Mouse (Mus musculus) spleen, adult 2 months (tissue): ENCODE results near the gene Sec61a2. TPM values are rescaled to one million over a fixed set of nuclear protein-coding genes. Genes with fewer than 3 reads are reported as not detected.
A peak's percentile ranks its signal among the peaks of the same experiment; 100 is the strongest.

Source experiments
- DNase-seq, 2 experiments: peaks; one replicate each; pipeline versions ENCODE4 v3.0.0 to v3.0.0-alpha.2; 2012 to 2021; ENCODE audit warnings: low spot score in 2 of 2, low read depth in 1 of 2
- H3K27ac ChIP-seq: fragments of 200-500 bp; 2 replicates; pipeline ENCODE4 v1.5.1; 2012; ENCODE audit warnings: low read length, inconsistent platforms; ENCODE audit not compliant: insufficient read depth
- H3K27me3 ChIP-seq: fragments of 200-500 bp; 2 replicates; pipeline ENCODE4 v1.6.1; 2012; ENCODE audit warnings: mild to moderate bottlenecking, moderate library complexity, low read length, inconsistent platforms; ENCODE audit not compliant: control insufficient read depth, insufficient read depth
- H3K36me3 ChIP-seq: fragments of 200-500 bp; 2 replicates; pipeline ENCODE4 v1.6.1; 2012; ENCODE audit warnings: mild to moderate bottlenecking, low read length, inconsistent platforms; ENCODE audit not compliant: control insufficient read depth, insufficient read depth
- H3K4me1 ChIP-seq: fragments of 200-500 bp; 2 replicates; pipeline ENCODE4 v1.6.1; 2011; ENCODE audit warnings: inconsistent platforms; ENCODE audit not compliant: control insufficient read depth, insufficient read depth, insufficient read length
- H3K4me3 ChIP-seq: fragments of 200-500 bp; 2 replicates; pipeline ENCODE4 v1.5.1; 2011; ENCODE audit warnings: mild to moderate bottlenecking, inconsistent platforms; ENCODE audit not compliant: insufficient read depth, insufficient read length; ENCODE audit errors: extremely low read depth
- CTCF ChIP-seq: fragments of 200-500 bp; IDR thresholded peaks from 2 replicates; pipeline ENCODE4 v1.5.1; 2011; ENCODE audit warnings: mild to moderate bottlenecking, inconsistent platforms; ENCODE audit not compliant: insufficient read depth, insufficient read length, insufficient replicate concordance; ENCODE audit errors: extremely low read depth
- POLR2A ChIP-seq: fragments of 200-500 bp; IDR thresholded peaks from 2 replicates; pipeline ENCODE4 v1.6.1; 2011; ENCODE audit warnings: low read depth, low read length, inconsistent platforms
- WGBS: fragments of 180-500 bp; shearing (Covaris S2); methylation state at CpG from one replicate; pipeline ENCODE4 v1.1.7; 2018; 5-methylcytosine and 5-hydroxymethylcytosine counted together
- polyA plus RNA-seq: library from polyadenylated mRNA; depleted of rRNA; stranded (reverse); fragments of >200 nt; gene quantifications from 2 replicates; pipeline ENCODE4 v1.2.3, GENCODE M21; 2012

Sec61a2 gene
- polyA plus RNA-seq, 1 experiment, result 12.8 TPM

GRCm38 (mm10) chr2:5851116-5851515 lies 44.1 kb downstream of the Sec61a2 start:
- no peak for DNase-seq
- Histone ChIP-seq H3K4me3 (no peak overlapping the region), H3K27me3 (no peaks in the 10 kb centered on the region), H3K36me3 (peaks cover 5% of the 10 kb centered on the region), H3K27ac (no peak overlapping the region), H3K4me1 (no peaks in the 10 kb centered on the region)
- WGBS, result 88% methylated on average over 9 of the region's 9 CpGs
- no peak for TF ChIP-seq POLR2A
- TF ChIP-seq CTCF, result no peak

DNA sequence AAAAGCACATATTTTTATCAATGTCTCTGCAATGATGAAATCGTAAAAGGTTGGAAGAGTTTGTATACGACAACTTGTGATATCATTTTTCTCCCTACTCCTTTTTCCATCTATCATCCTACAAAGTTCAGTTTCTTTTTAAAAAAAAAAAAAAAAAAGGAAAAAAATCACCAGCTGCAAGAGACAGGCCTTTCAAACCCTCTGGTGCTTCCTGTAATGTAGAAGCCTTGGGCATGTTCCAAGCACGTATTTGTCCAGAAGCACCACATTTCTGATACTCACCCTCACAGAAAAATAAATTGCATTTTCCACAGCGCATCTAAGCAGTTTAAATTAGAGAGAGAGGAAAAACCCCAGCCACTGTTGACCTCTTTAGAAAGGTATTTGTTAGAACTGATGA lies 49.4 kb downstream of the Sec61a2 start:
- DNase-seq, result no peak
- no peak for TF ChIP-seq POLR2A
- TF ChIP-seq CTCF, result no peak
- 20% methylated on average over 4 of the region's 4 CpGs for WGBS
- Histone ChIP-seq H3K27ac (no peak overlapping the region), H3K27me3 (no peaks in the 10 kb centered on the region), H3K4me1 (no peaks in the 10 kb centered on the region), H3K4me3 (peak overlapping the region; percentile 89; the same call in 1 of the 2 replicates), H3K36me3 (peaks cover 6% of the 10 kb centered on the region)

GRCm38 (mm10) chr2:5844873-5845631 lies 50.2 kb downstream of the Sec61a2 start, which contains the start of the genes Nudt5 and Cdc123:
Nudt5 (plus strand) TSS chr2:5845019.
Cdc123 (minus strand) TSS chr2:5845164.
- Histone ChIP-seq H3K4me1 (no peaks in the 10 kb centered on the region), H3K4me3 (peak within 1 kb of the TSS; percentile 89), H3K27ac (peak within 1 kb of the TSS; percentile 95), H3K27me3 (no peaks in the 10 kb centered on the region), H3K36me3 (peaks cover 13% of the 10 kb centered on the region)
- under 1% methylated on average over 53 of the region's 53 CpGs for WGBS
- TF ChIP-seq CTCF (peak; percentile 88), POLR2A (no peak)
- DNase-seq, result peak; percentile 85 to 90

- Histone ChIP-seq H3K27ac (peak overlapping the region; percentile 95), H3K27me3 (no peaks in the 10 kb centered on the region), H3K36me3 (peaks cover 14% of the 10 kb centered on the region)
Observed at GRCm38 (mm10) chr2:5844181-5844872, 50.9 kb downstream of the Sec61a2 start.

GRCm38 (mm10) chr2:5840815-5841214 lies 54.4 kb downstream of the Sec61a2 start:
- no peaks in the 10 kb centered on the region for H3K27me3 ChIP-seq
- 91% methylated on average over 11 of the region's 11 CpGs for WGBS

More at GRCm38 (mm10) chr2:5844181-5844872, 50.9 kb downstream of the Sec61a2 start:
- 3% methylated on average over 23 of the region's 23 CpGs for WGBS
- no peak for DNase-seq
- peak overlapping the region; percentile 89 for H3K4me3 ChIP-seq
- H3K4me1 ChIP-seq, result no peaks in the 10 kb centered on the region
- TF ChIP-seq POLR2A (no peak), CTCF (no peak)

DNA sequence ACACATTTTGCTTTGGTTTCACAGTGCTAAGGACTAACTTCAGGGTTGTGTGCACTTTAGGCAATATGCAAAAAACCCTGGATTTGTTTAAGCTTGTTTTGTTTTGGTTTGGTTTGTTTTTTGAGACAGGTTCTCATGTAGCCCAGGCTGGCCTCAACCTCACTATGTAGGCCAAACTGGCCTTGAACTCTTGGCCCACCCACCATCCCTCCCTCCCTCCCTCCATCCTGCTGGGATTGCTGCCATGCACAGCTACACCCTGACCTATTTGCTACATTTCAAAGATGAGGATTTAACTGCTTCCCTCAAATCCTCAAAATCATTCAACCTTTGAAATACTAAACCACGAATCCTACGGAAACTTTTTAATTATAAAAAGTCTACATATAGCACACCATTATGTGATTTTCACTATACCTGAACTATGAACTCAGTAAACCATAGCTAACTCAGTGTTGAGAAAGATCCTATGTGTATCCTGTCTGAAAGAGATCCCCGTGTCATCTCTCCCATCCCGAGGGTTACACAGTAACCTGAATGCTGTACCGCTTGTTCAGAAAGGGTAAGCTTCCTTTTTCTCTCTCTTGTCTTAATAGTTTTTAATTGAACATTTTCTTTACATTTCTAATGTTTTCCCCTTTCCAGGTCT lies 69.8 kb downstream of the Sec61a2 start:
- TF ChIP-seq CTCF (no peak), POLR2A (no peak)
- H3K36me3 ChIP-seq, result peaks cover 15% of the 10 kb centered on the region
- 95% methylated on average over 5 of the region's 5 CpGs for WGBS
- no peaks in the 10 kb centered on the region for H3K27me3 ChIP-seq
- H3K4me3 ChIP-seq, result no peak overlapping the region
- no peak for DNase-seq
- H3K27ac ChIP-seq, result no peak overlapping the region
- peaks cover 5% of the 10 kb centered on the region; the same call in 1 of the 2 replicates for H3K4me1 ChIP-seq

More at GRCm38 (mm10) chr2:5840815-5841214, 54.4 kb downstream of the Sec61a2 start:
- Histone ChIP-seq H3K27ac (no peak overlapping the region), H3K36me3 (peaks cover 21% of the 10 kb centered on the region), H3K4me3 (no peak overlapping the region), H3K4me1 (no peaks in the 10 kb centered on the region)
- DNase-seq, result no peak
- TF ChIP-seq CTCF, result no peak
- TF ChIP-seq POLR2A, result no peak
